Mouse (Mus musculus) stomach, postnatal 0 days (tissue): Measurements from ENCODE around the gene Nfatc2. TPM values are rescaled to one million over a fixed set of nuclear protein-coding genes. Genes with fewer than 3 reads are reported as not detected.
A peak's percentile ranks its signal among the peaks of the same experiment; 100 is the strongest.

Source experiments
- ATAC-seq: fragments of 200-750 bp; cut with Nextera tagmentation; 2 replicates; pipeline ENCODE4 v1.8.0; 2017; ENCODE audit not compliant: low FRiP score, low TSS enrichment
- DNase-seq: peaks from one replicate; pipeline ENCODE4 v3.0.0-alpha.2; 2016; ENCODE audit warnings: low spot score
- H3K27ac ChIP-seq: fragments of 300-500 bp; sonication (generic); replicated peaks from 2 replicates; pipeline ENCODE4 v1.5.1; 2014; ENCODE audit warnings: mild to moderate bottlenecking, control low read depth
- H3K27me3 ChIP-seq: fragments of 300-500 bp; sonication (generic); 2 replicates; pipeline ENCODE4 v1.6.1; 2014; ENCODE audit warnings: low read length; ENCODE audit not compliant: control insufficient read depth, insufficient read depth
- H3K36me3 ChIP-seq: fragments of 300-500 bp; sonication (generic); 2 replicates; pipeline ENCODE4 v1.6.1; 2014; ENCODE audit warnings: low read length, mixed read lengths; ENCODE audit not compliant: control insufficient read depth, insufficient read depth
- H3K4me1 ChIP-seq: fragments of 300-500 bp; sonication (generic); replicated peaks from 2 replicates; pipeline ENCODE4 v1.6.1; 2014; ENCODE audit warnings: antibody characterized with exemption; ENCODE audit not compliant: control insufficient read depth, insufficient read depth
- H3K4me2 ChIP-seq: fragments of 300-500 bp; sonication (generic); replicated peaks from 2 replicates; pipeline ENCODE4 v1.6.1; 2014; ENCODE audit warnings: low read depth, mild to moderate bottlenecking, control low read depth, moderate library complexity
- H3K4me3 ChIP-seq: fragments of 300-500 bp; sonication (generic); 2 replicates; pipeline ENCODE4 v1.5.1; 2014; ENCODE audit warnings: low read depth, low read length, control low read depth
- H3K9ac ChIP-seq: fragments of 300-500 bp; sonication (generic); 2 replicates; pipeline ENCODE4 v1.6.1; 2014; ENCODE audit warnings: mild to moderate bottlenecking, low read length, control low read depth, mixed read lengths
- H3K9me3 ChIP-seq: fragments of 300-500 bp; sonication (generic); 2 replicates; pipeline ENCODE4 v1.6.1; 2016; ENCODE audit warnings: low read length; ENCODE audit not compliant: control insufficient read depth
- CTCF ChIP-seq: IDR thresholded peaks from 2 replicates; pipeline ENCODE4 v1.5.1; 2016; ENCODE audit warnings: antibody characterized with exemption, low read depth, mild to moderate bottlenecking, moderate library complexity
- EP300 ChIP-seq: optimal IDR thresholded peaks from 2 replicates; pipeline ENCODE3; 2016; ENCODE audit warnings: antibody characterized with exemption
- WGBS: fragments of 180-500 bp; shearing (Covaris S2); extraction: QIAGEN DNeasy Blood & Tissue Kit; methylation state at CpG from one replicate; pipeline ENCODE4 v1.1.7; 2014; 5-methylcytosine and 5-hydroxymethylcytosine counted together
- polyA plus RNA-seq: library from polyadenylated mRNA; unstranded; fragments of >200 nt; fragmentation: Nextera tagmentation; extraction: Ambion mirVana; gene quantifications from 2 replicates; pipeline ENCODE4 v1.2.1, GENCODE M21; 2015

The Nfatc2 gene
- polyA plus RNA-seq, 1 experiment from 2014 or later, result 2.2 TPM

- H3K36me3 ChIP-seq, result no peaks in the 10 kb centered on the region
- TF ChIP-seq EP300, result no peak
- no peak for TF ChIP-seq CTCF
- H3K9me3 ChIP-seq, result no peaks in the 10 kb centered on the region
- H3K9ac ChIP-seq, result no peak overlapping the region
- no peak for DNase-seq
- no peak for ATAC-seq
- WGBS, result 86% methylated on average over 9 of the region's 9 CpGs
- no peaks in the 10 kb centered on the region for H3K4me1 ChIP-seq
- H3K27me3 ChIP-seq, result no peaks in the 10 kb centered on the region
- no peak overlapping the region for H3K4me2 ChIP-seq
- H3K27ac ChIP-seq, result no peak overlapping the region
- no peak overlapping the region for H3K4me3 ChIP-seq
These were observed 24.9 kb upstream of the Nfatc2 start for GRCm38 (mm10) chr2:168626385-168626784.

- no peak overlapping the region for H3K27ac ChIP-seq
- H3K4me3 ChIP-seq, result no peak overlapping the region
- H3K27me3 ChIP-seq, result no peaks in the 10 kb centered on the region
- no peaks in the 10 kb centered on the region for H3K36me3 ChIP-seq
- no peak for TF ChIP-seq EP300
- no peak for TF ChIP-seq CTCF
- DNase-seq (no peak), ATAC-seq (no peak)
- H3K4me1 ChIP-seq, result no peaks in the 10 kb centered on the region
- H3K9ac ChIP-seq, result no peak overlapping the region
- H3K9me3 ChIP-seq, result no peaks in the 10 kb centered on the region
- 48% methylated on average over 4 of the region's 4 CpGs for WGBS
- no peak overlapping the region for H3K4me2 ChIP-seq
These were observed 23.6 kb upstream of the Nfatc2 start for GRCm38 (mm10) chr2:168625091-168625490.

- Histone ChIP-seq H3K4me3 (no peak overlapping the region), H3K27ac (no peak overlapping the region), H3K27me3 (no peaks in the 10 kb centered on the region), H3K4me1 (no peaks in the 10 kb centered on the region), H3K9ac (no peak overlapping the region), H3K4me2 (no peak overlapping the region), H3K36me3 (no peaks in the 10 kb centered on the region), H3K9me3 (no peaks in the 10 kb centered on the region)
- TF ChIP-seq CTCF (no peak), EP300 (no peak)
- no peak for DNase-seq
- 75% methylated on average over 11 of the region's 11 CpGs for WGBS
- no peak for ATAC-seq
These were observed 19.8 kb upstream of the Nfatc2 start for GRCm38 (mm10) chr2:168621111-168621802.

GRCm38 (mm10) chr2:168618205-168618717, 16.8 kb upstream of the Nfatc2 start:
- H3K27me3 ChIP-seq, result no peaks in the 10 kb centered on the region
- H3K4me3 ChIP-seq, result no peak overlapping the region
- H3K4me1 ChIP-seq, result no peaks in the 10 kb centered on the region; the same call in 1 of the 2 replicates
- ATAC-seq (no peak), DNase-seq (no peak)
- no peaks in the 10 kb centered on the region for H3K36me3 ChIP-seq
- H3K9ac ChIP-seq, result no peak overlapping the region
- H3K27ac ChIP-seq, result no peak overlapping the region
- TF ChIP-seq EP300 (no peak), CTCF (no peak)
- H3K4me2 ChIP-seq, result no peak overlapping the region
- whole genome bisulfite sequencing, result 48% methylated on average over 15 of the region's 15 CpGs
- H3K9me3 ChIP-seq, result no peaks in the 10 kb centered on the region

DNA sequence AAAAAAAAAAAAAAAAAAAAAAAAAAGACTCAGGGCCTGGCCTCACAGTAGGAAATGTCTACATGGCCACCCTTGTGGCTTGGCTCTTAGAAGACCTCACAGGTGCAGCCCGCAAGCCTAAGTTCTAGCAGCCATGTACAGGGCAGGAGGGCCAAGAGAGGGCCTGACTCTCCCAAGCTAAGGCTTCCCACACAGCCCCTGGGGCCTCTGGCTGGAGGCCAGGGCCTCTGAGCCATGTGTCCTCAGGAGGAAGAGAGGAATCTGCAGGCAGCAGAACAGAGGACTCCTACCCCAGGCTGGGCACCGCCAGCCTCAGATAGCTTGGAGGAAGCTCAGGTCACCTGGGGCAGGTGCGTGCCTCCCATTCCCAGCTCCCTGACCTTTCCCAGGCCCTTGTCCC, 13.7 kb upstream of the Nfatc2 start:
- H3K27me3 ChIP-seq, result no peaks in the 10 kb centered on the region
- H3K4me1 ChIP-seq, result no peaks in the 10 kb centered on the region; the same call in 1 of the 2 replicates
- H3K9me3 ChIP-seq, result no peaks in the 10 kb centered on the region
- no peak overlapping the region for H3K27ac ChIP-seq
- no peak overlapping the region for H3K4me3 ChIP-seq
- 80% methylated on average over 3 of the region's 3 CpGs for WGBS
- no peak overlapping the region for H3K4me2 ChIP-seq
- no peak for TF ChIP-seq CTCF
- no peak for TF ChIP-seq EP300
- no peak overlapping the region for H3K9ac ChIP-seq
- no peaks in the 10 kb centered on the region for H3K36me3 ChIP-seq
- no peak for ATAC-seq
- DNase-seq, result no peak

DNA sequence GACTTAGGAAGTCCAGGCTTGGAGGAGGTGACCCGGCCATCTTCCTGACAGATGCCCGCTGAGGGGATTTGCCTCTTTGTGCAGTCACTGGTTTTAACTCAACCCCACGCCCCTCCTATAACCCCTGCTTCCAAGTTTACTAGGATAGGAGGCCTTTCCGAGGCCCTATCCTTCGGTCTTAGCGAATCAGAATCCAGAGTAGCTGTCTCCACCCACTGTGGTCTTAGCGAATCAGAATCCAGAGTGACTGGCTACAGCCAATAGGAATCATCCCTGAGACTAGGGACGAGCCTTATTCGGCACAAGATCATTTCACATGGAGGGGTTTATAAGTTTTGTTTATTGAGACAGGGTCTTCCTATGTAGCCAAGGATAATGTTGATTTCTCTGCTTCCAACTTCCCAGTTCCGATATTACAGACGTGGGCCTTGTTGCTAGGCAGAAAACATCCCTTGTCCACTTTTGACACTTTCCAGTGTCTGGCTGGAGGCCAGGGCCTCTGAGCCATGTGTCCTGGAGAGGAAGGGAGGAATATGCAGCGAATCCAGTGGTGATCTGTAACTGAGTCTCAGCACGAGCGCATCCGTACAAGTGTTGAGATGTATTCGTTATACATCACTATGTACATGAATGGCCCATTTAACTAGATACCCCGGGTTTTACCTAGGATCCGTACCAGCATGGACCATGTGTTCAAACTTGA, 12.9 kb upstream of the Nfatc2 start:
- DNase-seq (no peak), ATAC-seq (peak; percentile 30; the same call in 1 of the 2 replicates)
- H3K4me3 ChIP-seq, result no peak overlapping the region
- H3K9ac ChIP-seq, result no peak overlapping the region
- TF ChIP-seq CTCF, result no peak
- no peak for TF ChIP-seq EP300
- no peaks in the 10 kb centered on the region for H3K27me3 ChIP-seq
- no peak overlapping the region for H3K4me2 ChIP-seq
- H3K27ac ChIP-seq, result no peak overlapping the region; the same call in 1 of the 2 replicates
- WGBS, result 71% methylated on average over 18 of the region's 18 CpGs
- H3K9me3 ChIP-seq, result no peaks in the 10 kb centered on the region
- no peaks in the 10 kb centered on the region for H3K36me3 ChIP-seq
- H3K4me1 ChIP-seq, result no peaks in the 10 kb centered on the region; the same call in 1 of the 2 replicates
